Mouse (Mus musculus): ENCODE data around the gene Npc1l1. TPM values are rescaled to one million over a fixed set of nuclear protein-coding genes. Genes with fewer than 3 reads are reported as not detected.

Gene Npc1l1
- polyA plus RNA-seq, 1 experiment = 0.45 TPM

DNA sequence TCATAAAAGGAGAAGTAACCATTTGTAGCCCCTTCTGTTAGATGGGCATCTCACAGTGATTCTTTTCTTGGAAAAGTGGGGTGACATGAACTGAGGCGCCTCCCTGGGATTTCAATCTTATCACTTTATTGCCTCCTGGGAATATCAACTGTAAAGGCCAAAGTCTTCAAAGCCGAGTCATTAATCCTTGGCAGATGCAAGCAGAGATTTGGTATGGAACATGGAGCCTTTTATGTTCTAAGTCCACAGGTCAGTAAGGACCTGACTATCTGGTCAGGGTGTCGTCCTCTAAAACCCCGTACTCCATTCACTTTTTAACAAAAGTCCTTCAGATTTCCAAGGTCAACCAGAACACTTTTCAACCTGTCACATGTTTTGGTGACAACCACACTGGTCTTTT lies 22.9 kb upstream of the Npc1l1 start:
- Histone ChIP-seq H3K27me3 (ENCODE audit: control insufficient read depth, insufficient read depth, low read length, poor library complexity, severe bottlenecking) (no peaks in the 10 kb centered on the region), H3K4me3 (ENCODE audit: low read depth, low read length) (no peak overlapping the region), H3K4me1 (ENCODE audit: control insufficient read depth, insufficient read depth, low read length) (no peaks in the 10 kb centered on the region), H3K27ac (ENCODE audit: insufficient read depth, low read length) (no peak overlapping the region), H3K9ac (ENCODE audit: low read depth, poor library complexity, severe bottlenecking) (no peak overlapping the region), H3K36me3 (ENCODE audit: control insufficient read depth, insufficient read depth, low read length, poor library complexity, severe bottlenecking) (no peaks in the 10 kb centered on the region), H3K9me3 (replicated peaks; ENCODE audit: control insufficient read depth, insufficient read depth, low read length, poor library complexity, severe bottlenecking) (no peaks in the 10 kb centered on the region; the same call in 1 of the 2 replicates)
- TF ChIP-seq CTCF (IDR thresholded peaks at IDR 0.05; ENCODE audit: low read depth, low read length) (no peak), EP300 (IDR thresholded peaks at IDR 0.05; ENCODE audit: insufficient read depth, low read depth, low read length) (no peak), POLR2A (IDR thresholded peaks at IDR 0.05; ENCODE audit: insufficient read depth, low read length) (no peak)

DNA sequence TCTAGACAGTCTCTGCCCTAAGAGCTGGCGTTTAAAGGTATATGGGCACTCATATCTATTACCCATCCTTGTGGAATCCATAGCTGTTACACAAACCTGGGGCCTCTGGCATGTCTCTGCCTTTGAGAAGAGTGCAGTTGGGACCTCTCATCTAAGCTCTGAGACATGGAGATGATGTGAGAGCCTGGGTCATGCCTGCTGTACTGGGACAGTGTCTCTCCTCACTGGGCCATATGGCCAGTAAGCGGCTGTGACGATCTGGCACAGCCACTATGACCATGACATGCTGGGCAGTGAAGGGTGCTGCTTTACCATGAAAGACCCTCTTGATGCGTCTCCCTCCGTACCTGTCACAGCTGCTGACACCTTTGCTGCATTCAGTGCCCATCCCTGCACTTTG lies 22.3 kb upstream of the Npc1l1 start:
- TF ChIP-seq EP300 (IDR thresholded peaks at IDR 0.05; ENCODE audit: insufficient read depth, low read depth, low read length) (no peak), CTCF (IDR thresholded peaks at IDR 0.05; ENCODE audit: low read depth, low read length) (no peak), POLR2A (IDR thresholded peaks at IDR 0.05; ENCODE audit: insufficient read depth, low read length) (no peak)
- Histone ChIP-seq H3K9ac (ENCODE audit: low read depth, poor library complexity, severe bottlenecking) (no peak overlapping the region), H3K4me1 (ENCODE audit: control insufficient read depth, insufficient read depth, low read length) (no peaks in the 10 kb centered on the region), H3K27ac (ENCODE audit: insufficient read depth, low read length) (no peak overlapping the region), H3K36me3 (ENCODE audit: control insufficient read depth, insufficient read depth, low read length, poor library complexity, severe bottlenecking) (no peaks in the 10 kb centered on the region), H3K27me3 (ENCODE audit: control insufficient read depth, insufficient read depth, low read length, poor library complexity, severe bottlenecking) (no peaks in the 10 kb centered on the region), H3K4me3 (ENCODE audit: low read depth, low read length) (no peak overlapping the region), H3K9me3 (replicated peaks; ENCODE audit: control insufficient read depth, insufficient read depth, low read length, poor library complexity, severe bottlenecking) (no peaks in the 10 kb centered on the region; the same call in 1 of the 2 replicates)

- no peaks in the 10 kb centered on the region; the same call in 1 of the 2 replicates for H3K9me3 ChIP-seq (replicated peaks; ENCODE audit: control insufficient read depth, insufficient read depth, low read length, poor library complexity, severe bottlenecking)
- no peak overlapping the region for H3K9ac ChIP-seq (ENCODE audit: low read depth, poor library complexity, severe bottlenecking)
Measured at GRCm38 (mm10) chr11:6244707-6245106, 14.8 kb upstream of the Npc1l1 start.

DNA sequence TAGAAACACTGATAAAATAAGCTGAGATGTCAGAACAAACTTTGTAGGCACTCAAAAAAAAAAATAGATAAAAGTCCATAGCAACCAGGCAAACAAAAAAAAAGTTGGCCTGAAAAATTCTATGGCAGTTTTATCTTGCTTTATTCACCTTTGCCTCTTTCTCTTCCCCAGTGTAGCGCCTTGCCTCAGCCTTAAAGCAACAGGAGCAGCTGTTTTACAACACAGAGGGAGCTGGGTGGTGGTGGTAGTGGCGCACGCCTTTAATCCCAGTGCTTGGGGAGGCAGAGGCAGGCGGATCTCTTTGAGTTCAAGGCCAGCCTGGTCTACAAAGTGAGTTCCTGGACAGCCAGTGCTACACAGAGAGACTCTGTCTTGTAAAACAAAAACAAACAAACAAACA lies 3.1 kb upstream of the Npc1l1 start:
- Histone ChIP-seq H3K9me3 (replicated peaks; ENCODE audit: control insufficient read depth, insufficient read depth, low read length, poor library complexity, severe bottlenecking) (peaks cover 12% of the 10 kb centered on the region), H3K9ac (ENCODE audit: low read depth, poor library complexity, severe bottlenecking) (no peak overlapping the region), H3K27me3 (ENCODE audit: control insufficient read depth, insufficient read depth, low read length, poor library complexity, severe bottlenecking) (no peaks in the 10 kb centered on the region), H3K4me3 (ENCODE audit: low read depth, low read length) (no peak overlapping the region), H3K27ac (ENCODE audit: insufficient read depth, low read length) (no peak overlapping the region), H3K36me3 (ENCODE audit: control insufficient read depth, insufficient read depth, low read length, poor library complexity, severe bottlenecking) (no peaks in the 10 kb centered on the region), H3K4me1 (ENCODE audit: control insufficient read depth, insufficient read depth, low read length) (no peaks in the 10 kb centered on the region)
- TF ChIP-seq CTCF (IDR thresholded peaks at IDR 0.05; ENCODE audit: low read depth, low read length) (no peak), EP300 (IDR thresholded peaks at IDR 0.05; ENCODE audit: insufficient read depth, low read depth, low read length) (no peak), POLR2A (IDR thresholded peaks at IDR 0.05; ENCODE audit: insufficient read depth, low read length) (no peak)

More at GRCm38 (mm10) chr11:6244707-6245106, 14.8 kb upstream of the Npc1l1 start:
- no peaks in the 10 kb centered on the region for H3K36me3 ChIP-seq (ENCODE audit: control insufficient read depth, insufficient read depth, low read length, poor library complexity, severe bottlenecking)
- H3K4me1 ChIP-seq (ENCODE audit: control insufficient read depth, insufficient read depth, low read length) = no peaks in the 10 kb centered on the region
- H3K27me3 ChIP-seq (ENCODE audit: control insufficient read depth, insufficient read depth, low read length, poor library complexity, severe bottlenecking) = no peaks in the 10 kb centered on the region
- TF ChIP-seq EP300 (IDR thresholded peaks at IDR 0.05; ENCODE audit: insufficient read depth, low read depth, low read length) (no peak), CTCF (IDR thresholded peaks at IDR 0.05; ENCODE audit: low read depth, low read length) (no peak), POLR2A (IDR thresholded peaks at IDR 0.05; ENCODE audit: insufficient read depth, low read length) (no peak)
- no peak overlapping the region for H3K27ac ChIP-seq (ENCODE audit: insufficient read depth, low read length)
- no peak overlapping the region for H3K4me3 ChIP-seq (ENCODE audit: low read depth, low read length)

GRCm38 (mm10) chr11:6224541-6225229 lies 5.3 kb downstream of the Npc1l1 start:
- H3K9ac ChIP-seq (ENCODE audit: low read depth, poor library complexity, severe bottlenecking) = no peak overlapping the region
- H3K9me3 ChIP-seq (replicated peaks; ENCODE audit: control insufficient read depth, insufficient read depth, low read length, poor library complexity, severe bottlenecking) = no peaks in the 10 kb centered on the region
- TF ChIP-seq EP300 (IDR thresholded peaks at IDR 0.05; ENCODE audit: insufficient read depth, low read depth, low read length) (0 out of 2 replicates have a peak, but pooled peaks have one; percentile 14), POLR2A (IDR thresholded peaks at IDR 0.05; ENCODE audit: insufficient read depth, low read length) (no peak)
- no peaks in the 10 kb centered on the region for H3K27me3 ChIP-seq (ENCODE audit: control insufficient read depth, insufficient read depth, low read length, poor library complexity, severe bottlenecking)
- H3K4me1 ChIP-seq (ENCODE audit: control insufficient read depth, insufficient read depth, low read length) = peaks cover 3% of the 10 kb centered on the region
- H3K27ac ChIP-seq (ENCODE audit: insufficient read depth, low read length) = no peak overlapping the region
- no peak overlapping the region for H3K4me3 ChIP-seq (ENCODE audit: low read depth, low read length)
- no peaks in the 10 kb centered on the region for H3K36me3 ChIP-seq (ENCODE audit: control insufficient read depth, insufficient read depth, low read length, poor library complexity, severe bottlenecking)

DNA sequence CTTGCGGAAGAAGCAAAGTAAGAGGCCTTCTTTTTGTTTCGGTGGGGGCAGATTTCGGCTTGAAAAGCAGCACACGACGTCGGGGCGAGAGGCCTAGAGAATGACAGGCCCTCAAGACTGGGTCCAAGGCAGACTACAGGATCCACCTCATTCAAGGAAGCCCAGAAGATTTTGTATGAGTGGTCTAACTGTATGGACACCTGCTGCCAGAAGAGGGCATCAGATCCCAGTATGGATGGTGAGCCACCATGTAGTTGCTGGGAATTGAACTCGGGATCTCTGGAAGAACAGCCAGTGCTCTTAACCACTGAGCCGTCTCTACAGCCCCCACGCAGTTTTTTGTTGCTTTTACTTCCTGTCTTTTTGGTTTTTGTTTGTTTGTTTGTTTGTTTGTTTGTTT lies 7.8 kb downstream of the Npc1l1 start:
- Histone ChIP-seq H3K9ac (ENCODE audit: low read depth, poor library complexity, severe bottlenecking) (no peak overlapping the region), H3K4me1 (ENCODE audit: control insufficient read depth, insufficient read depth, low read length) (peaks cover 3% of the 10 kb centered on the region), H3K9me3 (replicated peaks; ENCODE audit: control insufficient read depth, insufficient read depth, low read length, poor library complexity, severe bottlenecking) (no peaks in the 10 kb centered on the region), H3K36me3 (ENCODE audit: control insufficient read depth, insufficient read depth, low read length, poor library complexity, severe bottlenecking) (no peaks in the 10 kb centered on the region), H3K27ac (ENCODE audit: insufficient read depth, low read length) (no peak overlapping the region), H3K27me3 (ENCODE audit: control insufficient read depth, insufficient read depth, low read length, poor library complexity, severe bottlenecking) (no peaks in the 10 kb centered on the region), H3K4me3 (ENCODE audit: low read depth, low read length) (no peak overlapping the region)
- TF ChIP-seq EP300 (IDR thresholded peaks at IDR 0.05; ENCODE audit: insufficient read depth, low read depth, low read length) = no peak
- no peak for TF ChIP-seq CTCF (IDR thresholded peaks at IDR 0.05; ENCODE audit: low read depth, low read length)
- TF ChIP-seq POLR2A (IDR thresholded peaks at IDR 0.05; ENCODE audit: insufficient read depth, low read length) = no peak
